Mouse (Mus musculus) heart, embryonic 14.5 days (tissue): ENCODE measurements around the gene Rsbn1. TPM values are rescaled to one million over a fixed set of nuclear protein-coding genes. Genes with fewer than 3 reads are reported as not detected.

Experiments
- ATAC-seq: fragments of 200-750 bp; cut with Nextera tagmentation; 2 replicates; pipeline ENCODE4 v1.8.0; 2017; ENCODE audit warnings: low read depth, moderate TSS enrichment; ENCODE audit not compliant: insufficient number of reproducible peaks, insufficient read depth, low FRiP score
- H3K27ac ChIP-seq, 2 experiments: fragments of 200-500 bp in 1 of 2; fragments of 300-500 bp in 1 of 2; sonication (generic) in 1 of 2; replicated peaks in 1 of 2; 2 replicates each; pipeline ENCODE4 v1.5.1; 2012 to 2014; ENCODE audit warnings: low read depth in 2 of 2, low read length in 2 of 2, control low read depth in 1 of 2, mild to moderate bottlenecking in 1 of 2, mixed read lengths in 1 of 2; ENCODE audit not compliant: control insufficient read depth in 1 of 2, insufficient read depth in 1 of 2
- H3K27me3 ChIP-seq: fragments of 300-500 bp; sonication (generic); 2 replicates; pipeline ENCODE4 v1.6.1; 2014; ENCODE audit warnings: mild to moderate bottlenecking, low read length, control low read depth; ENCODE audit not compliant: control insufficient read depth, insufficient read depth
- H3K36me3 ChIP-seq: fragments of 300-500 bp; sonication (generic); 2 replicates; pipeline ENCODE4 v1.6.1; 2014; ENCODE audit warnings: mild to moderate bottlenecking, control low read depth, low read length, mixed read lengths; ENCODE audit not compliant: control insufficient read depth, insufficient read depth
- H3K4me1 ChIP-seq, 2 experiments: fragments of 200-500 bp in 1 of 2; fragments of 300-500 bp in 1 of 2; sonication (generic) in 1 of 2; 2 replicates each; pipeline ENCODE4 v1.6.1; 2012 to 2014; ENCODE audit warnings: low read length in 2 of 2, control low read depth in 1 of 2, mixed read lengths in 1 of 2; ENCODE audit not compliant: control insufficient read depth in 2 of 2, insufficient read depth in 2 of 2
- H3K4me2 ChIP-seq: fragments of 300-500 bp; sonication (generic); 2 replicates; pipeline ENCODE4 v1.6.1; 2014; ENCODE audit warnings: mild to moderate bottlenecking, low read length
- H3K4me3 ChIP-seq, 2 experiments: fragments of 200-500 bp in 1 of 2; fragments of 300-500 bp in 1 of 2; sonication (generic) in 1 of 2; 2 replicates each; pipeline ENCODE4 v1.5.1; 2012 to 2014; ENCODE audit warnings: low read length in 2 of 2, mild to moderate bottlenecking in 2 of 2, control low read depth in 1 of 2, low read depth in 1 of 2, moderate library complexity in 1 of 2; ENCODE audit not compliant: control insufficient read depth in 1 of 2, insufficient read depth in 1 of 2
- H3K9ac ChIP-seq: fragments of 300-500 bp; sonication (generic); 2 replicates; pipeline ENCODE4 v1.6.1; 2014; ENCODE audit warnings: mild to moderate bottlenecking, low read length
- H3K9me3 ChIP-seq: fragments of 300-500 bp; sonication (generic); 2 replicates; pipeline ENCODE4 v1.6.1; 2016; ENCODE audit warnings: low read length, control low read depth; ENCODE audit not compliant: control insufficient read depth
- WGBS: fragments of 180-500 bp; shearing (Covaris S2); extraction: QIAGEN DNeasy Blood & Tissue Kit; methylation state at CpG from one replicate; pipeline ENCODE4 v1.1.7; 2014; 5-methylcytosine and 5-hydroxymethylcytosine counted together
- polyA plus RNA-seq: library from polyadenylated mRNA; unstranded; fragments of >200 nt; fragmentation: Nextera tagmentation; extraction: Ambion mirVana; gene quantifications from 2 replicates; pipeline ENCODE4 v1.2.1, GENCODE M21; 2014

Gene Rsbn1
- polyA plus RNA-seq = 6.8 and 7.0 TPM in 2 replicates

GRCm38 (mm10) chr3:103914010-103914669 is at the start of gene Rsbn1:
Gene Rsbn1 (plus strand): TSS chr3:103914120.
- Histone ChIP-seq H3K27ac (peak within 1 kb of the TSS; percentile 94 to 99), H3K9me3 (no peaks in the 10 kb centered on the region), H3K4me1 (peaks cover 0 to 11% of the 10 kb centered on the region in 2 experiments; a peak in 2 of 4 replicates), H3K9ac (peak within 1 kb of the TSS; percentile 97), H3K4me2 (peak within 1 kb of the TSS; percentile 71), H3K36me3 (no peaks in the 10 kb centered on the region), H3K27me3 (no peaks in the 10 kb centered on the region), H3K4me3 (peak within 1 kb of the TSS; percentile 99)
- WGBS = under 1% methylated on average over 52 of the region's 55 CpGs
- peak; percentile 100 for ATAC-seq

DNA sequence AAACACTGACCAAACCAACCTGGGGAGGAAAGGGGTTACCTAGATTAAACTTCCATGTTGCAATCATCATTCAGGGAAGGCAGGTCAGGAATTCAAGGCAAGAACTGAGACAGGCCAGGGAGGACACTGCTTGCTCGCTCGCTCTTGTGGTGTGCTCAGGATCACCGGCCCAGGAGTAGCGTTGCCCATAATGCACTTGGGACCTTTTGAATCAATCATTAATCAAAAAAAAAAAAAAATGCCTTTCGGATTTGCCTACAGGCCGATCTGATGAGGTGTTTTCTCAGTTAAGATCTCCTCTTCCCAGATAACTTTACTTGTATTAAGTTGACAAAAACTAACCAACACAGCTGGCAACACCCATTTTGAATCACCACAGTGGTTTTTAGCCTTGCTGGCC is 49.7 kb upstream of the Rsbn1 start:
- no peak for ATAC-seq
- Histone ChIP-seq H3K27ac (no peak overlapping the region), H3K9me3 (no peaks in the 10 kb centered on the region), H3K4me2 (no peak overlapping the region), H3K4me1 (peaks cover 6 to 8% of the 10 kb centered on the region in 2 experiments; a peak in 2 of 4 replicates), H3K36me3 (no peaks in the 10 kb centered on the region), H3K9ac (no peak overlapping the region), H3K4me3 (no peak overlapping the region), H3K27me3 (no peaks in the 10 kb centered on the region)
- WGBS = 91% methylated on average over 6 of the region's 6 CpGs

- Histone ChIP-seq H3K4me3 (no peak overlapping the region), H3K4me1 (no peaks in the 10 kb centered on the region), H3K27me3 (no peaks in the 10 kb centered on the region), H3K27ac (no peak overlapping the region), H3K9ac (no peak overlapping the region), H3K9me3 (no peaks in the 10 kb centered on the region), H3K4me2 (no peak overlapping the region), H3K36me3 (no peaks in the 10 kb centered on the region)
- WGBS = 85% methylated on average over 5 of the region's 5 CpGs
- ATAC-seq = no peak
These were observed 46.4 kb upstream of the Rsbn1 start for GRCm38 (mm10) chr3:103867424-103867971.

- Histone ChIP-seq H3K9ac (no peak overlapping the region), H3K9me3 (no peaks in the 10 kb centered on the region), H3K4me1 (no peaks in the 10 kb centered on the region), H3K36me3 (no peaks in the 10 kb centered on the region), H3K4me2 (no peak overlapping the region), H3K4me3 (no peak overlapping the region), H3K27ac (no peak overlapping the region), H3K27me3 (no peaks in the 10 kb centered on the region)
- ATAC-seq = no peak
- 69% methylated on average over 4 of the region's 4 CpGs for WGBS
These were observed 45.9 kb upstream of the Rsbn1 start for GRCm38 (mm10) chr3:103868008-103868407.

- Histone ChIP-seq H3K4me3 (no peak overlapping the region), H3K9me3 (no peaks in the 10 kb centered on the region), H3K4me2 (no peak overlapping the region), H3K9ac (no peak overlapping the region), H3K27me3 (no peaks in the 10 kb centered on the region), H3K4me1 (no peaks in the 10 kb centered on the region), H3K36me3 (no peaks in the 10 kb centered on the region), H3K27ac (no peak overlapping the region)
- WGBS = 60% methylated on average over 3 of the region's 3 CpGs
- ATAC-seq = no peak
These were observed 41.2 kb upstream of the Rsbn1 start for GRCm38 (mm10) chr3:103872663-103873098.

DNA sequence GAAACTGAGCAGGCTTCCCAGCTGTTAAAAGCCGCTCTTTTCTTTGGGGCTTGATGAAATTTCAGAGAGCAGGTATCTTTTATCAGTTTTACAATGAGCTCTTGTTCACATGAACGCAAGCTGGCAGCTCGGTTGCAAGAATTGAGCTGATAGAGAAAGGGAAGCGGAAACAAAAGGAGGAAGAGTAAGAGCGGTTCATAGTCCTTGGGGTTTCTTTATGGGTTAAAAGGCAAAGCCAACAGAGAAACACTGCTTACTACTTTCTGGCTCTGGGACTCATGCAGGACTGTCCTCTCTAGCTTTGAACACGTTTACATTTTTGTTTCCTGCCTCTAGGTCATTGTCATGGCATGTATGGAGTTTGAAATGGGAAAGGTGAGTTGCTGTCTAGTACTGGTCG is 39.6 kb upstream of the Rsbn1 start:
- H3K27ac ChIP-seq = no peak overlapping the region
- no peak overlapping the region for H3K9ac ChIP-seq
- no peaks in the 10 kb centered on the region for H3K9me3 ChIP-seq
- no peak overlapping the region for H3K4me2 ChIP-seq
- H3K4me3 ChIP-seq = no peak overlapping the region
- WGBS = 44% methylated on average over 7 of the region's 7 CpGs
- H3K4me1 ChIP-seq = no peaks in the 10 kb centered on the region
- H3K27me3 ChIP-seq = no peaks in the 10 kb centered on the region
- H3K36me3 ChIP-seq = no peaks in the 10 kb centered on the region
- no peak for ATAC-seq

DNA sequence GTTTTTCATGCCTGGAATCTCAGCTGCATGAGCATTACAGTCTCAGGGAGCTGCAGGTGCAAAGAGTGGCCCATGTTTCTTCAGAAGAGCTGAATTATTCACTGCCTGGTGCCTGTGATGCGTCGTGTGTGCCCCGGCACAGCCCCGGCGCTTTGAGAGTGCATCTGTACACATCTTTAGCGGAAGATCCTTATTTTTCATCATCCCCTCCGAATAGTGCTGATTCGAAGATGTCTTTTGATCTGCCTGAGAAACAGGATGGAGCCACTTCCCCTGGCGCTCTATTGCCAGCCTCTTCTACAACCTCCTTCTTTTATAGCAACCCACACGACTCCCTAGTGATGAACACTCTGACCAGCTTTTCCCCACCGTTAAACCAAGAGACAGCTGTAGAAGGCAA is 28.0 kb upstream of the Rsbn1 start:
- H3K9me3 ChIP-seq = no peaks in the 10 kb centered on the region
- H3K4me3 ChIP-seq = no peak overlapping the region
- 77% methylated on average over 11 of the region's 11 CpGs for WGBS
- no peaks in the 10 kb centered on the region for H3K36me3 ChIP-seq
- no peak overlapping the region for H3K4me2 ChIP-seq
- no peak overlapping the region for H3K9ac ChIP-seq
- peaks cover 0 to under 1% of the 10 kb centered on the region in 2 experiments; a peak in 1 of 4 replicates for H3K4me1 ChIP-seq
- ATAC-seq = no peak
- no peak overlapping the region for H3K27ac ChIP-seq
- no peaks in the 10 kb centered on the region for H3K27me3 ChIP-seq
